Mouse (Mus musculus): ENCODE measurements at regions not wholly inside any gene's neighbourhood (a gene's known extent, or its start where the extent isn't known, plus 50 kb on each side); places are given as distances from the start of the nearest gene placed in this dataset.

DNA sequence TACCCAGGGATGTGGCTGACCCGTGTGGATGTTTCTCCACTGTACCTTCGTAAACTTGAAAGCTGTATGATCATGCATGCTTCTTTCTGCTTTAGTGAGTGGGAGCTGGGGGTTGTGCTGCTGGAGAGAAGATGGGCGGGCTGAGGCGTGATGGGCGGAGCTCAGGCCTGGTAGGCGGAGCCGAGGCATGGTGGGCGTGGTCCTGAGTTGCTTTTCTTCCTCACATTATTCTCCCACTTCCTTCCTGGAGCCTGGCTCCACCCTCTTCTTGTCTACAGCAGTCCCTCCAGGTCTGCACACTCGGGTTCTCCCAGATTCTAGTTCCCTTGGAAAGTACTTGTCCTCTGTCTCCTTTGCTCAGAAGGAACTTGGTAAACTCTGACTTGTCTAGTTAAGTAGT is 79.6 kb downstream of the Adra2a start:
- no peak for TF ChIP-seq CTCF (IDR thresholded peaks at IDR 0.05; ENCODE audit: borderline replicate concordance, extremely low read depth, insufficient read depth, insufficient read length)
- no peak for TF ChIP-seq POLR2A (IDR thresholded peaks at IDR 0.05; ENCODE audit: borderline replicate concordance, extremely low read depth, insufficient read depth, insufficient read length, poor library complexity, severe bottlenecking)
